Mouse (Mus musculus) bone marrow macrophage, adult 2 months (primary cell): ENCODE measurements around the gene 2410131K14Rik. TPM values are rescaled to one million over a fixed set of nuclear protein-coding genes. Genes with fewer than 3 reads are reported as not detected.

Source experiments
- H3K27ac ChIP-seq: 2 replicates; pipeline ENCODE4 v1.5.1; 2012; ENCODE audit warnings: low read depth, low read length; ENCODE audit not compliant: insufficient read depth
- H3K4me1 ChIP-seq: 2 replicates; pipeline ENCODE4 v1.6.1; 2012; ENCODE audit warnings: low read length; ENCODE audit not compliant: control insufficient read depth, insufficient read depth
- H3K4me3 ChIP-seq: 2 replicates; pipeline ENCODE4 v1.5.1; 2012; ENCODE audit warnings: mild to moderate bottlenecking, low read length, moderate library complexity; ENCODE audit not compliant: insufficient read depth
- CTCF ChIP-seq: IDR thresholded peaks from 2 replicates; pipeline ENCODE4 v1.5.1; 2012; ENCODE audit warnings: low read depth, mild to moderate bottlenecking, low read length, moderate library complexity
- POLR2A ChIP-seq: IDR thresholded peaks from 2 replicates; pipeline ENCODE4 v1.6.1; 2012; ENCODE audit warnings: mild to moderate bottlenecking, low read depth, low read length, borderline replicate concordance
- polyA plus RNA-seq: library from polyadenylated mRNA; stranded (reverse); fragments of >200 nt; gene quantifications from 2 replicates; pipeline ENCODE4 v1.2.4, GENCODE M21; 2012; ENCODE audit not compliant: missing spikeins, insufficient read depth, insufficient read length

The 2410131K14Rik gene
- polyA plus RNA-seq, 1 experiment = 4.2 TPM

DNA sequence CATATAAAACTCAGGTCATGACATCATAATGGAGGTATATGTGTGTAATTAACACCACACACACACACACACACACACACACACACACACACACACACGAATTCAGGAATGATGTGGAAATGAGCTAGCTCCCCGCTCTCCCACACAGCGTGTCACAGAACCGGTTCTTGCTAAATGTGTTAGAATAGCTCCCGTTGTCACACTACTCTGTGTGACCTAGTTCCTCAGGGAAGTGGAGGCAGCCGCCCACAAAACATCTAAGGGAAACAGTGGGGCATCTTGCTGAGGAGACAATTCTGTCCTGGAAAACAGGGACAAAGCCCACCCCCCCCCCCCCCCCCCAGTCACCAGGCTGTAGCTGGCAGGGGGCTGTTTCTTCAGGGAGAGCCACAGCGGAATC lies 31.3 kb downstream of the 2410131K14Rik start:
- no peak for TF ChIP-seq POLR2A
- no peak for TF ChIP-seq CTCF

DNA sequence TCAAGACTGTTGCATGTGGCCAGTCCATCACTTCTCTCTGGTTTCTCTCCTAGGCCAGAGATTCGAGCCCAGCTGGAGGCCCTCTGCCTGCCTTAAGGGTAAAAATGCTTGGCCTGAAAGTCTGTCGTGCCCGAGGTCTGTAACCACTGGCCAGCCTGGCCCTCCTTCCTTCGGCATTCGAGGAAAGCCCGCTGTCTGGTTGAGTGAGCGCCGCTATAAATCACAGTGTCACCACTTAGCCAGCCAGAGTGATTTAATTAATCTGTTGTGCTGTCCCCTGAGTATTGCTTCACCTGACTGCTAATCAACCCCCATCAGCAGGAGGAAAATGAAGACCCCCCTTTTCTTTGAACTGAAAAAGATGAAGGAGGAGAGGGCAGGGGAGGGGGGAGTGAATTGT lies 31.7 kb downstream of the 2410131K14Rik start:
- Histone ChIP-seq H3K4me1 (no peaks in the 10 kb centered on the region), H3K4me3 (no peak overlapping the region), H3K27ac (no peak overlapping the region)
- TF ChIP-seq CTCF (no peak), POLR2A (no peak)

More for the DNA sequence above, 31.3 kb downstream of the 2410131K14Rik start:
- no peaks in the 10 kb centered on the region for H3K4me1 ChIP-seq
- H3K27ac ChIP-seq = no peak overlapping the region
- H3K4me3 ChIP-seq = no peak overlapping the region

DNA sequence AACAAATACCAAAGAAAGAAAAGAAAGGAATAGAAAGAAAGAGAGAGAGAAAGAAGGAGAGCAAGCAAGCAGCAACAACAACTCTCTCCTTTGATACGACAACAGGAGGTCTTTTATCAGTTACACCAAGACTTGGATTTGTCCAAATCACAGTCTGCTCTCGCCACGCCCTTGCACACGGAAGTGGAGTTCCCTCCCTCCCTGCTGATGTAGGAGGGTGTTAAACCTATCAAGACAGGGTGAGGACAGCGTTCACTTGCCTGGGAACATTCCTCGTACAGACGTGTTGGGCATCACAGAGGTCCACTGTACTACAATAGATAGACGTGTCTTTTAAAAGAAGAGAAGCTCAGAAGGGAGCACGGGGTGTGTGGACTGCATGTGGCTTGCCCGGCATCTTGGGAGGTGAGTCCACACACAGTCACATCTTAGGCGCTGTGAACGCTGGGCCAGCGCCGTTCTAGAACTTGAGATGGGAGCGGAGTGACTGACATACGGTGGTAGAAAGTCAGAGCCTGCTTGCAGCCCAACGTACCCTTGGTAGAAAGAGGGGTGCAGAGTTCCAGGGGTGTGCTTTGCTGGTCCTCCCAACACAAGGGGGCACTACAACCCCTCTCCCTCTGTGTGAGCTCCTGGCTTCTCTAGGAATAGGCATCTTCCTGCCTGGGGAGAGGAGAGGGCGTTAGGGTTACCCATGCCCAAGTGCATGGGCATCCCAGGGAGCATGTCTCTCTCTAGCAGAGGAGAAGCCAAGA lies 32.9 kb downstream of the 2410131K14Rik start:
- no peak overlapping the region for H3K27ac ChIP-seq
- H3K4me3 ChIP-seq = no peak overlapping the region
- no peaks in the 10 kb centered on the region for H3K4me1 ChIP-seq
- TF ChIP-seq POLR2A (no peak), CTCF (no peak)

DNA sequence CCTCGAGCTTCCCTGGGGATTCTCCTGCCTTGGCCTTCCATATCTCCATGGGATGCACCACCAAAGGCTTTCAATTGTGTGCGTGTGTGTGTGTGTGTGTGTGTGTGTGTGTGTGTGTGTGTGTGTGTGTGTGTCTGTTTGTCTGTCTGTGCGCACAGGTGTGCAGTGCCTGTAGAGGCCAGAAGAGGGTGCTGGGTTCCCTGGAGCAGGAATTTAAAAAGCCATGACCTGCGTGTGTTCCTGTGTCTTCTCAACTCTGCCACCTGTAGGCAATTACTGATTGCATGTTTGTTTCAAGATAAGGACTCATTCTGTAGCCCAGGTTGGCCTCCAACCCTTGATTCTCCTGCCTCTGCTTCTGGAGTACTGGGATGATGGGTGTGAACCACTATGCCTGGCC lies 46.4 kb downstream of the 2410131K14Rik start:
- TF ChIP-seq POLR2A = no peak
- Histone ChIP-seq H3K4me1 (peaks cover 2% of the 10 kb centered on the region; the same call in 1 of the 2 replicates), H3K4me3 (no peak overlapping the region), H3K27ac (no peak overlapping the region)

DNA sequence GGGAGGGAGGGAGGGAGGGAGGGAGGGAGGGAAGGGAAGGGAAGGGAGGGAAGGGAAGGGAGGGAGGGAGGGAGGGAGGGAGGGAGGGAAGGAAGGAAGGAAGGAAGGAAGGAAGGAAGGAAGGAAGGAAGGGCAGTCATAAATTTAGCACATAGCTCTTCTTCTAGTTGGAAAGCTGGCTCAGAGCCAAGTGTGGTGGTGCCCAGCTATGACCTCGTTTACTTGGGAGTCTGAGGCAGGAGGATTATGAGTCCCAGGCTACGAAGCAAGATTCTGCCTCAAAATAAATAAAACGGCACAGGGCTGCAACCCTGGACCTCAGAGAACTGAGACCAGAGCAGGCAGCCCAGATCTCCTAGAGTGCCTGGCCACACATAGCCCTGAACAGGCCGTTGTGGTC lies 47.4 kb downstream of the 2410131K14Rik start:
- no peak for TF ChIP-seq CTCF
- no peak for TF ChIP-seq POLR2A
- Histone ChIP-seq H3K27ac (no peak overlapping the region), H3K4me1 (peaks cover 2% of the 10 kb centered on the region; the same call in 1 of the 2 replicates), H3K4me3 (no peak overlapping the region)

DNA sequence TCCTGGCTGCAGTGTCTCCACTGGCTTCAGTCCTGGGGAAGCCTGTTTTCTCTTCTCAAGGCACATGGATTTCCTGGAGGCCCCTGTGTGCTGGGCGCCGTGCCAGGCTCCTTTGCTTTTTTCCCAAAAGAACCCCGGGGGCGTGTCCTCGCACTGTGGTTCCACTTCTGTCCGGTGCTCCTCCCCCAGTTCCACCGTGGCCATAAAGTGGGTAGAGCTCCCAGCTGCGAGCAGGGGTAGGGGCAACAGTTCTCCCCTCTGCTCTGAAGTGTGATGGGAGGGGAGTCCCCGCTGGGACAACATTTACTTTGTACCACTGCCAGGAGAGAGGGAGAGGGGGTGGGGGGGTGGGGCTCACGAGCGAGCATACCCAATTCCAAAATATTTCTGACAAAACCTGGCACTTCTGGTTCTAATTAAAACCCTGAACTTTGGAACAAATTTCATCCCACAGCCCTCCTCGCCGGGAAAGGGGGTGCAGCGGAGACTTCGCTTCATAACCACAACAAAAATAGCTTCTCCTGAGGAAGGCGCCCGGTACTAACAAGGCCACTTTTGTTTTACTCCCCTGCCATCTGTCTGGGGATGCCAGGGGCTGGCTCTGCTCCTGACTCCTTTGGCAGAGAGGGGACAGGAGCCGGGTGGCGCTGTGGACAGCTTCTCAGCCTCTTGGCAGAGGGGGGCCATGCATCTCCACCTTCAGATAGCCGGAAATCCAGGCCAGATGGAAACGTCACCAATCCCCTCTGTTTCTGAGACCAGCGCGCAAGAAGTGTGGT lies 49.2 kb downstream of the 2410131K14Rik start:
- H3K4me3 ChIP-seq = peak overlapping the region; percentile 47
- TF ChIP-seq POLR2A = no peak
- TF ChIP-seq CTCF = no peak

DNA sequence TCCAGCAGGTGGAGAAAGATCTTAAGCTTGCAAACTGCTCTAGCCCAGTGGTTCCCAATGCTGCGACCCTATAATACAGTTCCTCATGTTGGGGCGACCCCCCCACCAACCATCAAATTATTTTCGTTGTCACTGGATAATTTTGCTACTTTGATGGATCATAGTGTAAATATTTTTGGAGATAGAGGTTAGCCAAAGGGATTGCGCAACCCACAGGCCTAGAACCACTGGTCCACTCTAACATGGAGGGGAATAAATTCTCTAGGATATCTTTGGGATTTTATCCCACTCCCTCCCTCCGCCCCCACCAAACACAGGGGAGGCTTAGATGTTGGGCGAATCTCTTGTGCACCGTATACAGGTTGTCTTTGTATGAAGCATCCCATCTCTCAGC lies 49.8 kb downstream of the 2410131K14Rik start:
- Histone ChIP-seq H3K4me3 (no peak overlapping the region), H3K27ac (no peak overlapping the region), H3K4me1 (peaks cover 2% of the 10 kb centered on the region; the same call in 1 of the 2 replicates)
- TF ChIP-seq CTCF (no peak), POLR2A (no peak)

More for the DNA sequence above, 49.2 kb downstream of the 2410131K14Rik start:
- Histone ChIP-seq H3K27ac (no peak overlapping the region), H3K4me1 (peaks cover 2% of the 10 kb centered on the region; the same call in 1 of the 2 replicates)

DNA sequence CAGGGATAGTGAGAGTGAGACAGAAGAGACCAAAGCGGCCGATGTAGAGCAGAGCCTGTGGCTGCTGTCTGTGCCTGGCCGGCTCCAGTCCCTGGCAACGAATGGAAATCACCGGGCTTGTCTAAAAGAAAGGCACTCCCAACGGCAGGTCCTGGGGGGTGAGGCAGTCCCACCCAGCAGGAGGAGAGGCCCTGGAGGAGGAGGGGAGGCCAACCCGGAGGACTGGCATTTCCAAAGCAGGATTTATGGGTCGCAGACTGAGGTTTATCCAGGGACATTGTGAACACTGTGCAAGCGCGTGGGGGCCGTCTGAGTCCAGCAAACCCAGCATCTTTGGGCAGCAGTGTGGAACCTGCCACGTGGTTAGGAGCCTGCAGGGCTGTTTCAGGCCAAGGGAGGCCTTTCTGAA lies 52.3 kb downstream of the 2410131K14Rik start:
- no peak for TF ChIP-seq CTCF
- TF ChIP-seq POLR2A = no peak
- peaks cover 2% of the 10 kb centered on the region; the same call in 1 of the 2 replicates for H3K4me1 ChIP-seq
- H3K27ac ChIP-seq = no peak overlapping the region
- H3K4me3 ChIP-seq = no peak overlapping the region

DNA sequence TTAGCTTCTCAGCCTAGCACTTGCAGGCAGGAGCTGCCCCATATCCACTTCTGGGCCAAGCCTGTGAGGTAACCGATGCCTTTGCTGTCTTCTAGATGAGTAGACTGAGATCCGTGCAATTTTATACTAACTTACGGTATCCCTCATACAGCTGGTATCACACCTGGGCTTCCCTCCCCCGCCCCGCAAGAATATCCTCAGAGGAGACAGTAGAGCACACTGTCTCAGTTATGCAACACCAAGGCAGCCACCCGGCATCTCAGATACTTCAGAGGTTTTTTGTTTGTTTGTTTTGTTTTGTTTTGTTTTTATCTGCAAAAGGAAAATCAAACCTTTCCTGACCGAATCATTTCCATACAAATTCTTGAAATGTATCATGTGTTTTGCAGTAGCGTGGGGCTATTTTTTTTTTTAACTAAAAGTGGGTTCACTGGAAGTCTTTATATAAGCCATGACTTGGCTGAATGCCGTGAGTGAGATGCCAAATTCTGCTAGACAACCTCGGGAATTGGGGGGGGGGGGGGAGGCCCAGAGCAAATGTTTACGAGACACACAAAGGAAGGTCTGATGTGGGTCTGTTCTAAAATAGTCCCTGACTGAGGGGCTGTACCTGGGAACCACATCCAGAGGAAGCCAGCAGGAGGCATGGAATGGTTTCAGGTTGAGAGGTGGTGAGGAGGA lies 54.8 kb downstream of the 2410131K14Rik start:
- Histone ChIP-seq H3K4me1 (no peaks in the 10 kb centered on the region), H3K4me3 (no peak overlapping the region), H3K27ac (no peak overlapping the region)
- no peak for TF ChIP-seq CTCF
- TF ChIP-seq POLR2A = no peak
